Mouse (Mus musculus): ENCODE data around the gene Mettl26.

DNA sequence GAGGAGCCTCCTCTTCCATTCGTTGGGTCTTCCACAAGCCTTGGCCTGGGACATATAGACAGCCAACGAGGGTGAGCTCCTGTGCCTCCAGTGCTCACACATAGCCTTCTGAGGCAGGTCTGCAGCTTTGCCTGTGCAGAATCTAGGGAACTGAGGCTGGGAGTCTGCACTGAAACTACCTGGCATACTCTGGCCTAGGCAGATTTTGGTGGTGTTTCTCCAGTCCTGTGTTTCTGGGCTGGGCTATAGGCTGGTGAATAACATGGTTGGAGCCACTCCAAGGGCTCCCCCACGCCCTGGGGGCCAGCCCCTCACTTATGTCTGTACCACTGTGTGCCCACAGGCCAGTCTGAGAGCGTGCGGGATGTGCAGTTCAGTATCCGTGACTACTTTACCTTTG is 49.6 kb upstream of the Mettl26 start:
- TF ChIP-seq CTCF (IDR thresholded peaks at IDR 0.05) (no peak), EP300 (IDR thresholded peaks at IDR 0.05; ENCODE audit: insufficient read depth, low read depth, low read length) (no peak), POLR2A (IDR thresholded peaks at IDR 0.05; ENCODE audit: insufficient read depth, low read depth, low read length) (no peak)

Measured in heart, adult 2 months (tissue).